Mouse (Mus musculus) MEL (cell line): ENCODE results near the gene Tmed2. TPM values are rescaled to one million over a fixed set of nuclear protein-coding genes. Genes with fewer than 3 reads are reported as not detected.

Source experiments
- DNase-seq: peaks from one replicate; pipeline ENCODE4 v3.0.0; 2011; ENCODE audit warnings: low read depth, low spot score
- H3K27ac ChIP-seq: 2 replicates; pipeline ENCODE4 v1.5.1; 2012; ENCODE audit warnings: low read depth, mild to moderate bottlenecking, control low read depth, low read length, moderate library complexity; ENCODE audit not compliant: control insufficient read depth
- H3K27me3 ChIP-seq, 2 experiments: fragments of 150-350 bp in 1 of 2; sonication (generic) in 1 of 2; 2 replicates each; pipeline ENCODE4 v1.6.1; 2012; ENCODE audit warnings: low read length in 2 of 2, mild to moderate bottlenecking in 2 of 2, improper control_type of control experiment in 1 of 2, moderate library complexity in 1 of 2; ENCODE audit not compliant: insufficient read depth in 2 of 2, control insufficient read depth in 1 of 2
- H3K36me3 ChIP-seq, 2 experiments: 2 replicates each; pipeline ENCODE4 v1.6.1; 2012 to 2014; ENCODE audit warnings: low read length in 2 of 2, improper control_type of control experiment in 1 of 2, inconsistent platforms in 1 of 2, mild to moderate bottlenecking in 1 of 2; ENCODE audit not compliant: insufficient read depth in 2 of 2, control insufficient read depth in 1 of 2
- H3K4me1 ChIP-seq, 2 experiments: fragments of 150-350 bp in 1 of 2; sonication (generic) in 1 of 2; 2 replicates each; pipeline ENCODE4 v1.6.1; 2012; ENCODE audit warnings: low read length in 2 of 2, improper control_type of control experiment in 1 of 2, mild to moderate bottlenecking in 1 of 2; ENCODE audit not compliant: insufficient read depth in 2 of 2, control insufficient read depth in 1 of 2
- H3K4me3 ChIP-seq, 2 experiments: fragments of 150-350 bp in 1 of 2; sonication (generic) in 1 of 2; 2 replicates each; pipeline ENCODE4 v1.5.1; 2012; ENCODE audit warnings: low read depth in 2 of 2, low read length in 2 of 2, mild to moderate bottlenecking in 2 of 2, moderate library complexity in 2 of 2, control low read depth in 1 of 2, improper control_type of control experiment in 1 of 2; ENCODE audit not compliant: control insufficient read depth in 1 of 2, insufficient read depth in 1 of 2
- H3K79me2 ChIP-seq: 2 replicates; pipeline ENCODE4 v1.6.1; 2012; ENCODE audit warnings: mild to moderate bottlenecking, low read length, moderate library complexity; ENCODE audit not compliant: control insufficient read depth, poor library complexity, insufficient read depth
- H3K9ac ChIP-seq: 2 replicates; pipeline ENCODE4 v1.6.1; 2012; ENCODE audit warnings: low read depth, mild to moderate bottlenecking, control low read depth, low read length, moderate library complexity; ENCODE audit not compliant: control insufficient read depth, poor library complexity, severe bottlenecking
- H3K9me3 ChIP-seq: fragments of 150-350 bp; sonication (generic); replicated peaks from 2 replicates; pipeline ENCODE4 v1.6.1; 2012; ENCODE audit warnings: mild to moderate bottlenecking, low read length, improper control_type of control experiment, moderate library complexity; ENCODE audit not compliant: insufficient read depth
- BHLHE40 ChIP-seq: IDR thresholded peaks from 2 replicates; pipeline ENCODE4 v1.6.1; 2012; ENCODE audit warnings: low read depth, mild to moderate bottlenecking, inconsistent platforms, low read length, improper control_type of control experiment, borderline replicate concordance
- CHD1 ChIP-seq: IDR thresholded peaks from 2 replicates; pipeline ENCODE4 v1.6.1; 2012; ENCODE audit warnings: low read depth, mild to moderate bottlenecking, inconsistent platforms, low read length, improper control_type of control experiment
- CTCF ChIP-seq, 3 experiments: IDR thresholded peaks in 2 of 3; conservative IDR thresholded peaks in 1 of 3; 2 replicates each; pipeline ENCODE4 v1.5.1; 2011 to 2012; ENCODE audit warnings: low read length in 3 of 3, low read depth in 2 of 3, mild to moderate bottlenecking in 2 of 3, improper control_type of control experiment in 1 of 3, inconsistent platforms in 1 of 3, mixed read lengths in 1 of 3, moderate library complexity in 1 of 3; ENCODE audit not compliant: control insufficient read depth in 1 of 3, insufficient read depth in 1 of 3, poor library complexity in 1 of 3, severe bottlenecking in 1 of 3
- ELF1 ChIP-seq: IDR thresholded peaks from 2 replicates; pipeline ENCODE4 v1.6.1; 2014; ENCODE audit warnings: low read depth, mild to moderate bottlenecking, inconsistent platforms, low read length, improper control_type of control experiment, moderate library complexity
- ETS1 ChIP-seq: IDR thresholded peaks from 2 replicates; pipeline ENCODE4 v1.6.1; 2012; ENCODE audit warnings: low read depth, mild to moderate bottlenecking, inconsistent platforms, low read length, improper control_type of control experiment, moderate library complexity
- GABPA ChIP-seq: IDR thresholded peaks from 2 replicates; pipeline ENCODE4 v1.6.1; 2012; ENCODE audit warnings: low read depth, mild to moderate bottlenecking, inconsistent platforms, low read length, improper control_type of control experiment, moderate library complexity
- HCFC1 ChIP-seq: IDR thresholded peaks from 2 replicates; pipeline ENCODE4 v1.6.1; 2012; ENCODE audit warnings: low read depth, mild to moderate bottlenecking, inconsistent platforms, low read length, improper control_type of control experiment, moderate library complexity
- KAT2A ChIP-seq: conservative IDR thresholded peaks from 2 replicates; pipeline ENCODE4 v1.6.1; 2012; ENCODE audit warnings: low read depth, low read length, improper control_type of control experiment, inconsistent platforms
- MAFK ChIP-seq: IDR thresholded peaks from 2 replicates; pipeline ENCODE4 v1.6.1; 2011; ENCODE audit warnings: low read depth, mild to moderate bottlenecking, low read length, improper control_type of control experiment, borderline replicate concordance
- MAX ChIP-seq: IDR thresholded peaks from 2 replicates; pipeline ENCODE4 v1.6.1; 2011; ENCODE audit warnings: low read length, improper control_type of control experiment
- MAZ ChIP-seq: IDR thresholded peaks from 2 replicates; pipeline ENCODE4 v1.6.1; 2012; ENCODE audit warnings: low read depth, mild to moderate bottlenecking, inconsistent platforms, low read length, improper control_type of control experiment
- MEF2A ChIP-seq: IDR thresholded peaks from 2 replicates; pipeline ENCODE4 v1.6.1; 2014; ENCODE audit warnings: low read depth, mild to moderate bottlenecking, inconsistent platforms, low read length, improper control_type of control experiment; ENCODE audit not compliant: poor library complexity, insufficient replicate concordance, severe bottlenecking; ENCODE audit errors: extremely low read depth
- MYC ChIP-seq: IDR thresholded peaks from 2 replicates; pipeline ENCODE4 v1.6.1; 2011; ENCODE audit warnings: low read depth, mild to moderate bottlenecking, low read length, improper control_type of control experiment, moderate library complexity
- RAD21 ChIP-seq: IDR thresholded peaks from 2 replicates; pipeline ENCODE4 v1.6.1; 2011; ENCODE audit warnings: mild to moderate bottlenecking, low read depth, low read length, improper control_type of control experiment
- RCOR1 ChIP-seq: IDR thresholded peaks from 2 replicates; pipeline ENCODE4 v1.6.1; 2012; ENCODE audit warnings: low read depth, mild to moderate bottlenecking, inconsistent platforms, low read length, improper control_type of control experiment
- SIN3A ChIP-seq: IDR thresholded peaks from 2 replicates; pipeline ENCODE4 v1.6.1; 2012; ENCODE audit warnings: low read length, improper control_type of control experiment, inconsistent platforms
- SMC3 ChIP-seq: IDR thresholded peaks from 2 replicates; pipeline ENCODE4 v1.6.1; 2011; ENCODE audit warnings: low read depth, low read length, improper control_type of control experiment
- TAL1 ChIP-seq: IDR thresholded peaks from 2 replicates; pipeline ENCODE4 v1.6.1; 2012; ENCODE audit warnings: mild to moderate bottlenecking, inconsistent platforms, low read length, moderate library complexity, mixed read lengths
- TBP ChIP-seq: IDR thresholded peaks from 2 replicates; pipeline ENCODE4 v1.8.0; 2011; ENCODE audit warnings: low read depth, low read length, improper control_type of control experiment
- TCF12 ChIP-seq: IDR thresholded peaks from 2 replicates; pipeline ENCODE4 v1.6.1; 2014; ENCODE audit warnings: low read depth, mild to moderate bottlenecking, inconsistent platforms, low read length, improper control_type of control experiment, moderate library complexity
- USF1 ChIP-seq: IDR thresholded peaks from 2 replicates; pipeline ENCODE4 v1.6.1; 2014; ENCODE audit warnings: low read depth, mild to moderate bottlenecking, inconsistent platforms, low read length, improper control_type of control experiment, moderate library complexity
- USF2 ChIP-seq, 2 experiments: IDR thresholded peaks; 2 replicates each; pipeline ENCODE4 v1.6.1; 2011 to 2012; ENCODE audit warnings: improper control_type of control experiment in 2 of 2, low read length in 2 of 2, borderline replicate concordance in 1 of 2, inconsistent platforms in 1 of 2, low read depth in 1 of 2, mild to moderate bottlenecking in 1 of 2; ENCODE audit not compliant: insufficient read depth in 1 of 2
- ZC3H11A ChIP-seq: IDR thresholded peaks from 2 replicates; pipeline ENCODE4 v1.6.1; 2012; ENCODE audit warnings: low read depth, mild to moderate bottlenecking, inconsistent platforms, low read length, improper control_type of control experiment
- ZKSCAN1 ChIP-seq: IDR thresholded peaks from 2 replicates; pipeline ENCODE4 v1.6.1; 2012; ENCODE audit warnings: low read depth, mild to moderate bottlenecking, inconsistent platforms, low read length, improper control_type of control experiment, moderate library complexity
- ZMIZ1 ChIP-seq: IDR thresholded peaks from 2 replicates; pipeline ENCODE4 v1.6.1; 2012; ENCODE audit warnings: low read depth, mild to moderate bottlenecking, inconsistent platforms, low read length, improper control_type of control experiment, moderate library complexity
- ZNF384 ChIP-seq: IDR thresholded peaks from 2 replicates; pipeline ENCODE4 v1.6.1; 2012; ENCODE audit warnings: low read depth, mild to moderate bottlenecking, inconsistent platforms, low read length, improper control_type of control experiment
- polyA plus RNA-seq, 2 experiments: library from polyadenylated mRNA; stranded (reverse) in 1 of 2; unstranded in 1 of 2; fragments of >175 nt in 1 of 2; fragments of >200 nt in 1 of 2; gene quantifications; 2 replicates each; pipeline versions ENCODE4 v1.2.1 to v1.2.4; 2012; ENCODE audit warnings: low replicate concordance in 2 of 2, low read depth in 1 of 2; ENCODE audit not compliant: insufficient read length in 2 of 2, insufficient read depth in 1 of 2, missing spikeins in 1 of 2
- total RNA-seq: library from RNA; depleted of rRNA; stranded (reverse); fragments of 300-350 nt; gene quantifications from 2 replicates; pipeline ENCODE4 v1.2.3, GENCODE M21; 2012

Gene Tmed2
- total and polyA plus RNA-seq, 3 experiments, result 245 to 252 TPM; not detected in 1

GRCm38 (mm10) chr5:124555145-124555544 is 14.7 kb downstream of the Tmed2 start:
- peak; percentile 35 for DNase-seq

GRCm38 (mm10) chr5:124571068-124571467 is 30.6 kb downstream of the Tmed2 start:
- no peaks in the 10 kb centered on the region for H3K9me3 ChIP-seq
- no peaks in the 10 kb centered on the region for H3K4me1 ChIP-seq
- no peak overlapping the region for H3K9ac ChIP-seq
- no peaks in the 10 kb centered on the region for H3K79me2 ChIP-seq
- no peak for TF ChIP-seq SIN3A
- no peak for TF ChIP-seq TBP
- no peak for TF ChIP-seq MYC
- TF ChIP-seq MAX, result no peak
- no peak for TF ChIP-seq SMC3
- no peak for TF ChIP-seq BHLHE40
- no peak for TF ChIP-seq ETS1
- no peak for TF ChIP-seq ZC3H11A
- TF ChIP-seq USF1, result no peak
- no peak for TF ChIP-seq RCOR1
- no peak for TF ChIP-seq ZMIZ1
- TF ChIP-seq TCF12, result no peak
- TF ChIP-seq CHD1, result no peak
- TF ChIP-seq USF2 (IDR thresholded peaks at IDR 0.05; ENCODE audit: borderline replicate concordance in 1 of 2, insufficient read depth in 1 of 2, low read depth in 1 of 2, low read length in 2 of 2), result no peak
- TF ChIP-seq ELF1, result no peak
- no peak for TF ChIP-seq MAZ
- no peak for TF ChIP-seq CTCF (IDR thresholded peaks at IDR 0.05 in 2 of 3, conservative IDR thresholded peaks at IDR 0.05 in 1 of 3; ENCODE audit: control insufficient read depth in 1 of 3, insufficient read depth in 1 of 3, low read depth in 2 of 3, low read length in 3 of 3, poor library complexity in 1 of 3, severe bottlenecking in 1 of 3)
- TF ChIP-seq, all 39 proteins: peak for 0
- no peak for DNase-seq
- Histone ChIP-seq H3K4me3 (no peak overlapping the region), H3K36me3 (peaks cover 0 to 19% of the 10 kb centered on the region in 2 experiments; a peak in 2 of 4 replicates), H3K27ac (no peak overlapping the region), H3K27me3 (no peaks in the 10 kb centered on the region)

More at GRCm38 (mm10) chr5:124555145-124555544, 14.7 kb downstream of the Tmed2 start:
- Histone ChIP-seq H3K9ac (no peak overlapping the region), H3K9me3 (no peaks in the 10 kb centered on the region), H3K27ac (no peak overlapping the region), H3K79me2 (peaks cover 20% of the 10 kb centered on the region), H3K4me1 (peaks cover 0 to 10% of the 10 kb centered on the region in 2 experiments; a peak in 1 of 4 replicates), H3K36me3 (peaks cover 0 to 12% of the 10 kb centered on the region in 2 experiments; a peak in 3 of 4 replicates), H3K4me3 (no peak overlapping the region), H3K27me3 (no peaks in the 10 kb centered on the region)
- TF ChIP-seq MAFK (no peak), GABPA (no peak), CTCF (IDR thresholded peaks at IDR 0.05 in 2 of 3, conservative IDR thresholded peaks at IDR 0.05 in 1 of 3; ENCODE audit: control insufficient read depth in 1 of 3, insufficient read depth in 1 of 3, low read depth in 2 of 3, low read length in 3 of 3, poor library complexity in 1 of 3, severe bottlenecking in 1 of 3) (peak in 1 of 3 experiments; percentile 43; a peak in 2 of 6 replicates), TAL1 (no peak), CHD1 (no peak), ZMIZ1 (no peak), SMC3 (peak; percentile 22; the same call in 1 of the 2 replicates), RAD21 (peak; percentile 21), TBP (no peak), MEF2A (no peak), TCF12 (no peak), ZNF384 (no peak), ZKSCAN1 (no peak), HCFC1 (no peak), KAT2A (no peak)
- TF ChIP-seq, all 39 proteins: peak for 3
